Mouse (Mus musculus): Measurements from ENCODE around the gene Nmur1. TPM values are rescaled to one million over a fixed set of nuclear protein-coding genes. Genes with fewer than 3 reads are reported as not detected.
"Not testable (repeated sequence)": the region's sequence is repeated elsewhere in the genome, so short reads cannot be mapped to it uniquely, and the experiment has no call there.

Nmur1 gene
- 0.72 TPM in 1 of 2 replicates, not detected in the other for polyA plus RNA-seq (2014; fragmentation: Nextera tagmentation; extraction: Ambion mirVana)

DNA sequence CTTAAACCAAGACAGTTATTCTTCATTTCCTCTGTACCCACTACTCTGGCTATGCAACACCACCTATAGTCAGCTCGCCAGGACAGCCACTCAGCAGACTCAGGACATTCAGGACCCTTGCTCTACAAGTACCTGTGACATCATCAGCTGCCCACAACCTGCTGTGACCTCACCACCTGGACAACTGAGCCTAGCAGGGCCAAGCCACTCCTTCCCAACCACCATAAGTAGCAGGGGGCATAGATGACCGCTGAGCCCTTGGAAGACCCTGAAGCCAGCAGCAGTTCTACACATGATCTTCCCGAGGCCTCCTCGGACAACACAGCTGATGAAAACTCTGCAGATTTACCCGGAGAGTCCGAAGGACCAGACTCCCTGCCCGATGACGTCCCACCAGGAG, at the start of gene Nmur1, which contains the start of gene Tex44:
Gene Nmur1, minus strand, starts transcription at position 101 of the 400 bp plus-strand sequence.
Gene Tex44, plus strand, starts transcription at position 202 of the 400 bp plus-strand sequence.
- DNase-seq (ENCODE audit: low spot score) (no peak), ATAC-seq (replicated peaks; ENCODE audit: low FRiP score) (no peak)
- no peaks in the 10 kb centered on the region for H3K36me3 ChIP-seq (ENCODE audit: control insufficient read depth, insufficient read depth, low read length)
- H3K4me2 ChIP-seq (ENCODE audit: low read depth, low read length, severe bottlenecking) = peak within 1 kb of the TSS; percentile 12; the same call in 1 of the 2 replicates
- peak within 1 kb of the TSS; percentile 2 for H3K9ac ChIP-seq (ENCODE audit: low read length)
- 92% methylated on average over 8 of the region's 8 CpGs for WGBS
- H3K4me1 ChIP-seq (replicated peaks; ENCODE audit: control insufficient read depth, insufficient read depth, low read length) = peaks cover 7% of the 10 kb centered on the region
- H3K9me3 ChIP-seq (ENCODE audit: control insufficient read depth, low read length) = no peaks in the 10 kb centered on the region
- H3K27ac ChIP-seq (ENCODE audit: low read depth, low read length) = peak within 1 kb of the TSS; percentile 57
- no peak within 1 kb of the TSS for H3K4me3 ChIP-seq (ENCODE audit: low read depth, low read length)
- H3K27me3 ChIP-seq (ENCODE audit: control insufficient read depth, insufficient read depth, low read length) = no peaks in the 10 kb centered on the region

DNA sequence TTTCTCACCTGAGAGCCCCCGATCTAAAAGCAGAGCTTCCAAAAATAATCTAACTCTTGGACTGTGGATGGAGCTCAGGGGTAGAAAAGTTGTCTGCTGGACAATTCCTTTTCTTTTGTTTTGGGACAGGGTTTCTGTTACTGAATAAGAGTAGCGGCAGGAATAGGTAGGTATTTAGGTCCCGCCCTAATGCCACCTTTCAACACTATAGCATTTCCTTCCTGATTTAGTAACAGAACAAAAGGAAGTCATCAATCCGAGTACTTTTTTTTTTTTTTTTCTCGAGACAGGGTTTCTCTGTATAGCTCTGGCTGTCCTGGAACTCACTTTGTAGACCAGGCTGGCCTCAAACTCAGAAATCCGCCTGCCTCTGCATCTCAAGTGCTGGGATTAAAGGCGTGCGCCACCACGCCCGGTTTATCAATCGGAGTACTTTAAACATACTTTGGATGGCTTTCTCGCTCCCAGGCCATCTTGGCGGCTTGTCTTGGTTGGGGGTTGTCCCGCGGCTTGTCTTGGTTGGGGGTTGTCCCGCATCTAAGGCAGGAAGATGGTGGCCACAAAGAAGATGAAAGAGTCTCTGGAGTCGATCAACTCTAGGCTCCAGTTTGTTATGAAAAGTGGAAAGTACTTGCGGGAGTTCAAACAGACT, 47.2 kb upstream of the Nmur1 start:
- no peak overlapping the region for H3K4me2 ChIP-seq (ENCODE audit: low read depth, low read length, severe bottlenecking)
- H3K9me3 ChIP-seq (ENCODE audit: control insufficient read depth, low read length) = no peaks in the 10 kb centered on the region
- ATAC-seq (replicated peaks; ENCODE audit: low FRiP score) = no peak
- H3K36me3 ChIP-seq (ENCODE audit: control insufficient read depth, insufficient read depth, low read length) = no peaks in the 10 kb centered on the region
- H3K9ac ChIP-seq (ENCODE audit: low read length) = no peak overlapping the region
- H3K27me3 ChIP-seq (ENCODE audit: control insufficient read depth, insufficient read depth, low read length) = no peaks in the 10 kb centered on the region
- WGBS = 93% methylated on average over 18 of the region's 18 CpGs
- peaks cover 6% of the 10 kb centered on the region; the same call in 1 of the 2 replicates for H3K4me1 ChIP-seq (replicated peaks; ENCODE audit: control insufficient read depth, insufficient read depth, low read length)
- no peak for DNase-seq (ENCODE audit: low spot score)
- no peak overlapping the region for H3K4me3 ChIP-seq (ENCODE audit: low read depth, low read length)
- no peak overlapping the region for H3K27ac ChIP-seq (ENCODE audit: low read depth, low read length)

DNA sequence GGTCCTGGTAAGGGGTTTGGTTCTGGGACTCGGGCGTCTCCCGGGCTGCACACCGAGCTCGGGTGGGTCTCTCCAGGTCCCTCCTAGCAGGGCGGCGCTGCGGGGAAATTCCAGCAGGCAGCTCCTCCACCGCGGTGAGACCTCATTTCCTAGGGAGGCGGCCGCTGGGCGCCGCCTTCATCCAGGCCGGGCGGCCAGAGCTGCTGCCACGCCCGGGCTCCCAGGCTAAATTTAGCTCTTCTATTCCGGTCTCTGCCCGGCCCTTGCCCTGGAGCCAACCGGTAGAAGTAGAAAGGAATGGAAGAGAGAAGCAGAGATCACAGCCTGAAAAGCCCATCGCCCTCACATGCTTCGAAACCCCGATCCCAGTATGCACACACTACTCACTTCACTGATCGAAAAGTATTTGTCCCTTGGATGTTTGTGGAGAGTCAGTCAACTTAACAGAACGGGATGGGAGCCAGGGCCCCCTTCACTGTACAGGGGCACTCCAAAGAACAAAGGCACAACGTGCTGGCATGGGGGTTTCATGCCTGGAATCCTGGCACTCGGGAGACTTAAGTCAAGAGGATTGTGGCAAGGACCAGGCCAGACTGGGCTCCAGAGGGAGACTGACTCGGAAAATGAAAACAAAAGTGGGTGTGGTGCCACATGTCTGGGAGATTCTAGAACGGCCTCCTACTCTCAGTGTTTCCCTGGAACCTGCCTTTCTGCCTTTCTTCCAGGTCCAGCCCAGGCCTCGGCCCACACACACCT, 46.3 kb upstream of the Nmur1 start:
- no peak overlapping the region for H3K4me3 ChIP-seq (ENCODE audit: low read depth, low read length)
- no peaks in the 10 kb centered on the region for H3K27me3 ChIP-seq (ENCODE audit: control insufficient read depth, insufficient read depth, low read length)
- peak overlapping the region; percentile 31; the same call in 1 of the 2 replicates for H3K4me2 ChIP-seq (ENCODE audit: low read depth, low read length, severe bottlenecking)
- H3K9me3 ChIP-seq (ENCODE audit: control insufficient read depth, low read length) = no peaks in the 10 kb centered on the region
- no peaks in the 10 kb centered on the region for H3K36me3 ChIP-seq (ENCODE audit: control insufficient read depth, insufficient read depth, low read length)
- H3K4me1 ChIP-seq (replicated peaks; ENCODE audit: control insufficient read depth, insufficient read depth, low read length) = peaks cover 6% of the 10 kb centered on the region; the same call in 1 of the 2 replicates
- DNase-seq (ENCODE audit: low spot score) (peak; percentile 74), ATAC-seq (replicated peaks; ENCODE audit: low FRiP score) (peak; percentile 46; the same call in 1 of the 2 replicates)
- peak overlapping the region; percentile 53; the same call in 1 of the 2 replicates for H3K27ac ChIP-seq (ENCODE audit: low read depth, low read length)
- WGBS = 24% methylated on average over 31 of the region's 31 CpGs
- peak overlapping the region; percentile 51 for H3K9ac ChIP-seq (ENCODE audit: low read length)

DNA sequence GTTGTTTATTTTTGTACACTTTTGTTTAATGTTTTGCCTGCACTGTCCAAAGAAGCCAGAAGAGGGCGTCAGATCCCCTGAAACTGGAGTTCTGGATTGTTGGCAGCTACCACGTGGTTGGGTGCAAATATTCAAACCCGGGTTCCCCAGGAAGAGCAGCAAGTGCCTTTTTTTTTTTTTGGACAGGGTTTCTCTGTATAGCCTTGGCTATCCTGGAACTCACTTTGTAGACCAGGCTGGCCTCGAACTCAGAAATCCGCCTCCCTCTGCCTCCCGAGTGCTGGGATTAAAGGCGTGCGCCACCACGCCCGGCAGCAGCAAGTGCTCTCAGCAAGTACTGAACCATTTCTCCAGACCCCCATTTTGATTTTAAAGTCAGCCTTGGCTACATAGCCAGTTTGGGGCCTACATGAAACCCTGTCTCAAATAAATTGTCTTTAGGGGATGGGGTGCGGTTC, 45.5 kb upstream of the Nmur1 start:
- not testable (repeated sequence) for H3K27ac ChIP-seq (ENCODE audit: low read depth, low read length); H3K4me1 ChIP-seq (replicated peaks; ENCODE audit: control insufficient read depth, insufficient read depth, low read length); H3K4me3 ChIP-seq (ENCODE audit: low read depth, low read length); H3K9ac ChIP-seq (ENCODE audit: low read length); ATAC-seq (replicated peaks; ENCODE audit: low FRiP score); H3K9me3 ChIP-seq (ENCODE audit: control insufficient read depth, low read length); H3K36me3 ChIP-seq (ENCODE audit: control insufficient read depth, insufficient read depth, low read length); DNase-seq (ENCODE audit: low spot score); H3K27me3 ChIP-seq (ENCODE audit: control insufficient read depth, insufficient read depth, low read length); H3K4me2 ChIP-seq (ENCODE audit: low read depth, low read length, severe bottlenecking)
- WGBS = 76% methylated on average over 11 of the region's 11 CpGs

DNA sequence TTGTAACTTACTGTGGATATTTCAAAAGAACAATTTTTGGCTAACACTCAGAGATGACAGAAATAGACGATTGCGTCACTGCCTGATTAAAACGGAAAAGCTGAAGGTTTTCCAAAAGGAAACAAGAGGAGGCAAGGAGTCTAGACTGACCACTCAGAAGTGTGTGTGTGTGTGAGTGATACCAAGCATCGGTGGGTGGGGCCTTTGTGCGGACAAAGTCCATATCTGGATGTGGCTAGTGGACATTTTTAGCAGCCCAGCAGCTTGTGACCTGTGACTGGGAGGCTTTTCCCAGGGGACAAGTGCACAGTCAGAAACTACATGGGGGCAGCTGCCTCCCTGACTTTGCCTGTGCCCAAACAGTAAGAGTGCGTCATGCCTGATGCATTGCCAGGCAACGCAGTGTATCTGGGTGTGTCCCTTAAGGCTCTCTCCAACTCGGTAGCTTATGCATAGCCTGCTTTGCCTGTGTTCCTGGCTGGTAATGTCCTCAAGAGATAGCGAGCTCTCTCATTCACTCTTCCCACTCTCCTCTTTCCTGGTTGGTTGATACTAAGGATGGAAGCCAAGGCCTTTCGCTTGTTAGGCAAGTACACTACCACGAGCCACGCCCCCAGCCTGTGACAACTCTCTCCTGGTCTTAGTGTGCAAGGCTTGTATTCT, 44.6 kb upstream of the Nmur1 start:
- H3K4me2 ChIP-seq (ENCODE audit: low read depth, low read length, severe bottlenecking) = no peak overlapping the region
- no peaks in the 10 kb centered on the region for H3K27me3 ChIP-seq (ENCODE audit: control insufficient read depth, insufficient read depth, low read length)
- no peaks in the 10 kb centered on the region; the same call in 1 of the 2 replicates for H3K36me3 ChIP-seq (ENCODE audit: control insufficient read depth, insufficient read depth, low read length)
- H3K9me3 ChIP-seq (ENCODE audit: control insufficient read depth, low read length) = no peaks in the 10 kb centered on the region; the same call in 1 of the 2 replicates
- DNase-seq (ENCODE audit: low spot score) (no peak), ATAC-seq (replicated peaks; ENCODE audit: low FRiP score) (no peak)
- H3K4me3 ChIP-seq (ENCODE audit: low read depth, low read length) = no peak overlapping the region
- H3K9ac ChIP-seq (ENCODE audit: low read length) = no peak overlapping the region
- WGBS = 86% methylated on average over 12 of the region's 12 CpGs
- peaks cover 6% of the 10 kb centered on the region; the same call in 1 of the 2 replicates for H3K4me1 ChIP-seq (replicated peaks; ENCODE audit: control insufficient read depth, insufficient read depth, low read length)
- no peak overlapping the region for H3K27ac ChIP-seq (ENCODE audit: low read depth, low read length)

DNA sequence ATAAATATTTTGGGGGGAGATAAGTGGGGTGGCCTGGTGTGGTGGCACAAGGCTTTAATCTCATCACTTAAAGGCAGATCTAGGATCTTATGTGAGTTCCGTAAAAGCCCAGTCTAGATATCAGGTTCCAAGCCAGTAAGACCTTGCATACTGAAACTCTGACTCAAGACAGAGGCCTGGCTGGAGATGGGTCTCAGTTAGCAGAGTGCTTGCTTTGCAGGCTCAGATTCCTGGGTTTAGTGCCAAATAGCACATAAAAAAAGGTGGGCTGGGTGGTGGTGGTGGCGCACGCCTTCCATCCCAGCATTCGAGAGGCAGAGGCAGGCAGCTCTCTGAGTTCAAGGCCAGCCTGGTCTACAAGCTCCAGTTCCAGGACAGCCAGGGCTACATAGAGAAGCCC, 43.8 kb upstream of the Nmur1 start:
- H3K9me3 ChIP-seq (ENCODE audit: control insufficient read depth, low read length) = no peaks in the 10 kb centered on the region; the same call in 1 of the 2 replicates
- peaks cover 6% of the 10 kb centered on the region; the same call in 1 of the 2 replicates for H3K4me1 ChIP-seq (replicated peaks; ENCODE audit: control insufficient read depth, insufficient read depth, low read length)
- no peak overlapping the region for H3K27ac ChIP-seq (ENCODE audit: low read depth, low read length)
- no peak overlapping the region for H3K4me3 ChIP-seq (ENCODE audit: low read depth, low read length)
- H3K36me3 ChIP-seq (ENCODE audit: control insufficient read depth, insufficient read depth, low read length) = no peaks in the 10 kb centered on the region; the same call in 1 of the 2 replicates
- DNase-seq (ENCODE audit: low spot score) = no peak
- no peak overlapping the region for H3K9ac ChIP-seq (ENCODE audit: low read length)
- no peaks in the 10 kb centered on the region for H3K27me3 ChIP-seq (ENCODE audit: control insufficient read depth, insufficient read depth, low read length)
- H3K4me2 ChIP-seq (ENCODE audit: low read depth, low read length, severe bottlenecking) = no peak overlapping the region
- ATAC-seq (replicated peaks; ENCODE audit: low FRiP score) = no peak
- WGBS = 98% methylated on average over 4 of the region's 4 CpGs

DNA sequence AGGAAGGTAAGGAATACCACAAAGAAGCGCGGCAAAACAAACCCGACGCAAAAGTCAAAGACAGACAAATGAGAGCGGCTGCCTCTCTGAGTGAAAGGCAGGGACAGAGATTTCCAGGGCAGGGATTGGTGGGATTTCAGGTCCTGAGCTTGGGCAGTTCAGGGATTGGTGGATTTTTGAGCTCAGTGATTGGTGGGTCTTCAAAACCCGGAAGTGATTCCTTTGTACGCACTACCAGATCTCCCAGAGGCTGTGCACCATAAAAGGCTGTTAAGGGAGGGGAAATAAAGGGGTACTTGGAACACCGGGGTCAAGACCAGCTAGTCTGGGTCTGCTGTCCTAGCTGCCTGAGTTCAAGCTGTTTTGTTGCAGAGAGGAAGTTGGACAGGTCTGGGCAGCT, 41.4 kb upstream of the Nmur1 start:
- DNase-seq (ENCODE audit: low spot score) = no peak
- WGBS = 91% methylated on average over 8 of the region's 8 CpGs
- H3K4me1 ChIP-seq (replicated peaks; ENCODE audit: control insufficient read depth, insufficient read depth, low read length) = peaks cover 4% of the 10 kb centered on the region; the same call in 1 of the 2 replicates
- H3K4me3 ChIP-seq (ENCODE audit: low read depth, low read length) = no peak overlapping the region
- H3K27me3 ChIP-seq (ENCODE audit: control insufficient read depth, insufficient read depth, low read length) = no peaks in the 10 kb centered on the region
- H3K27ac ChIP-seq (ENCODE audit: low read depth, low read length) = no peak overlapping the region
- H3K36me3 ChIP-seq (ENCODE audit: control insufficient read depth, insufficient read depth, low read length) = no peaks in the 10 kb centered on the region; the same call in 1 of the 2 replicates
- no peak for ATAC-seq (replicated peaks; ENCODE audit: low FRiP score)
- no peak overlapping the region for H3K9ac ChIP-seq (ENCODE audit: low read length)
- H3K4me2 ChIP-seq (ENCODE audit: low read depth, low read length, severe bottlenecking) = no peak overlapping the region
- H3K9me3 ChIP-seq (ENCODE audit: control insufficient read depth, low read length) = no peaks in the 10 kb centered on the region; the same call in 1 of the 2 replicates

DNA sequence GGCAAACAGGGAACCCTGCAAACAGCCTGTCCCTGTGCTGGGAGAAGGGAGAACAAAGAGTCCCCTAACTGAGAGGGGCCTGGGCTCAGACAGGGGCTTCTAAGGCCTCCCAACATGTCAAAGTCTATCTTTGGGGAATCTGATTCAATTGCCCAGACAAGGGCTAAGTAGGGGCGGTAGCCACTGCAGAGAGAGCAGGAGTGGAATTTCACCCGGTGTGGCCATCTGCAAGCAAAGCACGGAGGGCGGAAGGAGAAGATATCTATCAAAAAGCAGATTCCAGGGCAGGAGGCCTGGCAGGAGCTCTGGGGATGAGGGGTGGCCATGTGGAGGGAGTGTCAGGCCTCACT, 38.8 kb upstream of the Nmur1 start:
- Histone ChIP-seq H3K4me2 (ENCODE audit: low read depth, low read length, severe bottlenecking) (no peak overlapping the region), H3K36me3 (ENCODE audit: control insufficient read depth, insufficient read depth, low read length) (no peaks in the 10 kb centered on the region; the same call in 1 of the 2 replicates), H3K27ac (ENCODE audit: low read depth, low read length) (peak overlapping the region; percentile 14; the same call in 1 of the 2 replicates), H3K4me3 (ENCODE audit: low read depth, low read length) (no peak overlapping the region), H3K4me1 (replicated peaks; ENCODE audit: control insufficient read depth, insufficient read depth, low read length) (0 out of 2 replicates have a peak, but pooled peaks cover 3% of the 10 kb centered on the region), H3K9me3 (ENCODE audit: control insufficient read depth, low read length) (no peaks in the 10 kb centered on the region; the same call in 1 of the 2 replicates), H3K9ac (ENCODE audit: low read length) (0 out of 2 replicates have a peak overlapping the region, but pooled peaks have one; percentile 20), H3K27me3 (ENCODE audit: control insufficient read depth, insufficient read depth, low read length) (no peaks in the 10 kb centered on the region)
- no peak for DNase-seq (ENCODE audit: low spot score)
- ATAC-seq (replicated peaks; ENCODE audit: low FRiP score) = no peak
- WGBS = 72% methylated on average over 4 of the region's 4 CpGs

Data from forebrain, embryonic 11.5 days (tissue).